Mouse (Mus musculus): ENCODE measurements around the gene Hcar2. TPM values are rescaled to one million over a fixed set of nuclear protein-coding genes. Genes with fewer than 3 reads are reported as not detected.

The Hcar2 gene
- polyA plus RNA-seq (2017; shearing (Covaris generic)): 0.75 TPM

DNA sequence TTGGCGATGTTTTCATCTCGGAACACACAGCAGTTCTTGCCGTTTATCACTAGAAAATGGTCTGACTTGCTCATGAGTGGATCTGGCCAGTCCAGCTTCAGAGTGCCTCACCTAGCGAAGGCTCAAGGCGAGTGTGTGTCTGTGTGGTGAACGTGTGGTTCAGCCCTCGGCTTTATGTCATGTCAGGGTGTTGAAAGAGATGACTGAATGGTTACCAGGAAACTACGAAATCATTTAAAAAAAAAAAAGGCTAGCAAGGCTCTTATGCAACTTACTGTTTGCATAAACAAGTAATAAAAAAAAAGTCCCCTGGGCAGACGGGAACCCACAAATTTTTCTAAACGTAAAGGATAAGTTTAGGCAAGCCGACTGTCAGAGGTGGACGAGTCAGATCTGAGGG lies at the start of gene Hcar2:
Hcar2 (minus strand) TSS at position 135 of the 400 bp plus-strand sequence.

DNA sequence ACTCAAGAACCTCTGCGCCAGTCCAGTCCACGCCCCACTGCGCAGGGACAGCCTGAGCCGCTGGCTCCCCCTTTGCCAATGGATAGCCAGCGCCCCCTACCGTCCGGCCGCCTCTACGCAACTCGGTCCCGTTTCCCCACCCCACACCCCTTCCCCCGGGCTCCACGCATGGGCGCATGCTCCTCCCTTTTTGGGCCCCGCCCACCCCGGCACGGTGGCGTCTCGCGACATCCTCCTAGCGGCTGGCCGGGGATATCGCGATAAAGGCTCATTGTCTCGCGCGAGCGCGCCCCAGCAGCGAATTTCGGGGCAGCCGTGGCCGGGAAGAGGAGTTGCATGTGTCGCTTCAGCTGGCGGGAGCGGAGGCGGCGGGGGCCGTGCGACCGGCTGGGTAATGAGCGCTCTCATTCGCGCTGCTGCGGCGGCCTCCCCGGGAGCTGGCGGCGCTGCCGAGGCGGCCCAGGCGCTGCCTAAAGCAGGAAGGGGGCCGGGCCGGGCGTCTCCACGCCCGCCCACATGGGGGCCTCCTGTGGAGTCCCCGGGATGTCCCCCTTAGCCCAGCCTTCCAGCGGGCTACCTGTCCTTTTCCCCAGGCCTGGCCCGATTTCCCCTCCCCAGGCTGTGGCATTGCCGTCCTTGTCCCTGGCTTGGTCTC lies 41.8 kb upstream of the Hcar2 start, which contains the start of gene Denr:
Denr (plus strand) TSS at position 200 of the 655 bp plus-strand sequence.

DNA sequence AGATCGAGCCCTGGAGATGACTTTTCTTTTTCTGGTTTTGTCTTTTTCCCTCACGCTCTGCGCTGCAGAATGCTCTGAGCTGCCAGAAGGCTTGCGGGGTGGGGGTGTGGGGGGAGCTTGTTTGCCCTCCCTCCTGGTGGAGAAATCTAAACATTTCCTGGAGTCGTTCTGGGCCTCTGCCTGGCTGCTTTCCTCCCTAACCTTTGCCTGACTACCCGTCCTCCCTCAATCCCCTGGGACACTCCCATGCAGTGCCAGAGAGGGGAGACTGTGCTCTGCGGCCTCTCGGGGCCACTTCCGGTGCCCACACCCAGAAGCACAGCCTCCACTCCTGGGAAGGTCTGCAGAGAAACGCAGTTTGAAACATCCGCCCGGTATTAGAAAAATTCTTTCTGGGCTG lies 14.6 kb upstream of the Hcar2 start, which contains the start of gene Hcar1:
Hcar1 (minus strand) TSS at position 93 of the 400 bp plus-strand sequence.

Other genes starting within 250 kb of the Hcar2 start
- gene Clip1, start 180.9 kb downstream of the Hcar2 start, polyA plus RNA-seq (2017; shearing (Covaris generic)): 88.3 TPM
- 107 TPM for gene Zcchc8, start 144.4 kb downstream of the Hcar2 start, polyA plus RNA-seq (2017; shearing (Covaris generic))
- gene Rsrc2, start 116.1 kb downstream of the Hcar2 start, polyA plus RNA-seq (2017; shearing (Covaris generic)): 185 TPM
- 5.2 TPM for gene Kntc1, start 115.8 kb downstream of the Hcar2 start, polyA plus RNA-seq (2017; shearing (Covaris generic))
- gene Hcar1, start 14.5 kb upstream of the Hcar2 start, polyA plus RNA-seq (2017; shearing (Covaris generic)): not detected
- gene Denr, start 41.7 kb upstream of the Hcar2 start, polyA plus RNA-seq (2017; shearing (Covaris generic)): 103 TPM
- gene Gm43518, start 61.9 kb upstream of the Hcar2 start, polyA plus RNA-seq (2017; shearing (Covaris generic)): 4.5 TPM
- 5.7 TPM for gene Ccdc62, start 65.2 kb upstream of the Hcar2 start, polyA plus RNA-seq (2017; shearing (Covaris generic))
- gene Hip1r, start 108.1 kb upstream of the Hcar2 start, polyA plus RNA-seq (2017; shearing (Covaris generic)): 93.5 TPM
- gene Vps37b, start 166.8 kb upstream of the Hcar2 start, polyA plus RNA-seq (2017; shearing (Covaris generic)): 52.0 TPM
- 57.0 TPM for gene Abcb9, start 230.3 kb upstream of the Hcar2 start, polyA plus RNA-seq (2017; shearing (Covaris generic))
- 33.1 TPM for gene Ogfod2, start 246.8 kb upstream of the Hcar2 start, polyA plus RNA-seq (2017; shearing (Covaris generic))

Data from activated CD4-positive, CD25-positive, alpha-beta regulatory T cell, adult 9 weeks (primary cell).